Mouse (Mus musculus) limb, embryonic 11.5 days (tissue): ENCODE measurements around the gene Prkn. TPM values are rescaled to one million over a fixed set of nuclear protein-coding genes. Genes with fewer than 3 reads are reported as not detected.

ENCODE experiments used
- ATAC-seq: fragments of 200-750 bp; cut with Nextera tagmentation; 2 replicates; pipeline ENCODE4 v1.8.0; 2017; ENCODE audit warnings: low read depth; ENCODE audit not compliant: insufficient number of reproducible peaks, low FRiP score, low TSS enrichment
- DNase-seq: peaks from one replicate; pipeline ENCODE4 v3.0.0-alpha.2; 2015; ENCODE audit warnings: low spot score
- H3K27ac ChIP-seq: fragments of 300-500 bp; sonication (generic); replicated peaks from 2 replicates; pipeline ENCODE4 v1.5.1; 2014; ENCODE audit warnings: low read depth, mild to moderate bottlenecking, low read length
- H3K27me3 ChIP-seq: fragments of 300-500 bp; sonication (generic); 2 replicates; pipeline ENCODE4 v1.6.1; 2014; ENCODE audit warnings: mild to moderate bottlenecking, low read length, mixed read lengths; ENCODE audit not compliant: control insufficient read depth, insufficient read depth
- H3K36me3 ChIP-seq: fragments of 300-500 bp; sonication (generic); 2 replicates; pipeline ENCODE4 v1.6.1; 2014; ENCODE audit warnings: mild to moderate bottlenecking, low read length, moderate library complexity, mixed read lengths; ENCODE audit not compliant: control insufficient read depth, insufficient read depth
- H3K4me1 ChIP-seq: fragments of 300-500 bp; sonication (generic); 2 replicates; pipeline ENCODE4 v1.6.1; 2014; ENCODE audit warnings: low read length, mixed read lengths; ENCODE audit not compliant: control insufficient read depth, insufficient read depth
- H3K4me2 ChIP-seq: fragments of 300-500 bp; sonication (generic); 2 replicates; pipeline ENCODE4 v1.6.1; 2014; ENCODE audit warnings: low read depth, mild to moderate bottlenecking, moderate library complexity; ENCODE audit not compliant: severe bottlenecking
- H3K4me3 ChIP-seq: fragments of 300-500 bp; sonication (generic); 2 replicates; pipeline ENCODE4 v1.5.1; 2014; ENCODE audit warnings: low read depth, low read length
- H3K9ac ChIP-seq: fragments of 300-500 bp; sonication (generic); 2 replicates; pipeline ENCODE4 v1.6.1; 2014; ENCODE audit warnings: mild to moderate bottlenecking, low read length
- H3K9me3 ChIP-seq: fragments of 300-500 bp; sonication (generic); 2 replicates; pipeline ENCODE4 v1.6.1; 2016; ENCODE audit warnings: low read length; ENCODE audit not compliant: control insufficient read depth
- WGBS: fragments of 180-500 bp; shearing (Covaris S2); extraction: QIAGEN DNeasy Blood & Tissue Kit; methylation state at CpG from one replicate; pipeline ENCODE4 v1.1.7; 2014; 5-methylcytosine and 5-hydroxymethylcytosine counted together
- polyA plus RNA-seq: library from polyadenylated mRNA; unstranded; fragments of >200 nt; fragmentation: Nextera tagmentation; extraction: Ambion mirVana; gene quantifications from 2 replicates; pipeline ENCODE4 v1.2.1, GENCODE M21; 2014

Prkn gene
- polyA plus RNA-seq = 0.74 and 1.2 TPM in 2 replicates

- Histone ChIP-seq H3K27ac (no peak within 1 kb of the TSS), H3K9ac (peak within 1 kb of the TSS; percentile 62), H3K36me3 (no peaks in the 10 kb centered on the region), H3K4me3 (peak within 1 kb of the TSS; percentile 70), H3K27me3 (no peaks in the 10 kb centered on the region), H3K4me1 (no peaks in the 10 kb centered on the region), H3K4me2 (peak within 1 kb of the TSS; percentile 69), H3K9me3 (no peaks in the 10 kb centered on the region)
- DNase-seq (peak; percentile 99), ATAC-seq (peak; percentile 96)
- WGBS = under 1% methylated on average over 49 of the region's 58 CpGs
Observed at GRCm38 (mm10) chr17:10840148-10840707, at the start of gene Prkn, which contains the start of gene Pacrg. Prkn (plus strand) TSS chr17:10840384. Pacrg (minus strand) TSS chr17:10840311.

GRCm38 (mm10) chr17:10791661-10792060 lies 48.5 kb upstream of the Prkn start:
- H3K27me3 ChIP-seq = no peaks in the 10 kb centered on the region
- ATAC-seq = no peak
- no peak for DNase-seq
- no peak overlapping the region for H3K27ac ChIP-seq
- H3K36me3 ChIP-seq = no peaks in the 10 kb centered on the region
- H3K4me1 ChIP-seq = no peaks in the 10 kb centered on the region
- no peak overlapping the region for H3K4me3 ChIP-seq
- no peaks in the 10 kb centered on the region for H3K9me3 ChIP-seq
- no peak overlapping the region; the same call in 1 of the 2 replicates for H3K9ac ChIP-seq
- no peak overlapping the region for H3K4me2 ChIP-seq
- WGBS = 66% methylated on average over 3 of the region's 3 CpGs

- H3K4me3 ChIP-seq = no peak overlapping the region
- 81% methylated on average over 4 of the region's 4 CpGs for WGBS
- no peaks in the 10 kb centered on the region for H3K27me3 ChIP-seq
- H3K9me3 ChIP-seq = no peaks in the 10 kb centered on the region
- no peaks in the 10 kb centered on the region for H3K4me1 ChIP-seq
- ATAC-seq (no peak), DNase-seq (no peak)
- no peak overlapping the region for H3K4me2 ChIP-seq
- H3K36me3 ChIP-seq = no peaks in the 10 kb centered on the region
- no peak overlapping the region for H3K27ac ChIP-seq
- H3K9ac ChIP-seq = no peak overlapping the region
Observed at GRCm38 (mm10) chr17:10806692-10807091, 33.5 kb upstream of the Prkn start.

GRCm38 (mm10) chr17:10807261-10807998 lies 32.8 kb upstream of the Prkn start:
- DNase-seq (no peak), ATAC-seq (no peak)
- no peak overlapping the region for H3K4me2 ChIP-seq
- no peaks in the 10 kb centered on the region for H3K9me3 ChIP-seq
- H3K27me3 ChIP-seq = no peaks in the 10 kb centered on the region
- WGBS = 89% methylated on average over 13 of the region's 13 CpGs
- H3K27ac ChIP-seq = no peak overlapping the region
- no peaks in the 10 kb centered on the region for H3K4me1 ChIP-seq
- H3K36me3 ChIP-seq = no peaks in the 10 kb centered on the region
- H3K9ac ChIP-seq = no peak overlapping the region
- no peak overlapping the region for H3K4me3 ChIP-seq

GRCm38 (mm10) chr17:10808571-10808970 lies 31.6 kb upstream of the Prkn start:
- DNase-seq (no peak), ATAC-seq (no peak)
- Histone ChIP-seq H3K9me3 (no peaks in the 10 kb centered on the region), H3K4me1 (no peaks in the 10 kb centered on the region), H3K4me3 (no peak overlapping the region), H3K4me2 (no peak overlapping the region), H3K36me3 (no peaks in the 10 kb centered on the region), H3K9ac (no peak overlapping the region), H3K27ac (no peak overlapping the region), H3K27me3 (no peaks in the 10 kb centered on the region)
- 83% methylated on average over 2 of the region's 2 CpGs for WGBS

- H3K4me2 ChIP-seq = no peak overlapping the region
- no peak overlapping the region for H3K9ac ChIP-seq
- no peaks in the 10 kb centered on the region for H3K9me3 ChIP-seq
- H3K36me3 ChIP-seq = no peaks in the 10 kb centered on the region
- no peaks in the 10 kb centered on the region for H3K27me3 ChIP-seq
- DNase-seq = no peak
- no peak for ATAC-seq
- no peaks in the 10 kb centered on the region for H3K4me1 ChIP-seq
- WGBS = 84% methylated on average over 4 of the region's 4 CpGs
- H3K4me3 ChIP-seq = no peak overlapping the region
- H3K27ac ChIP-seq = no peak overlapping the region
Observed at GRCm38 (mm10) chr17:10818971-10819370, 21.2 kb upstream of the Prkn start.

GRCm38 (mm10) chr17:10840731-10841201 lies 582 bp downstream of the Prkn start:
- WGBS = 2% methylated on average over 20 of the region's 20 CpGs
- no peak overlapping the region for H3K27ac ChIP-seq

GRCm38 (mm10) chr17:10854207-10854606 lies 14.0 kb downstream of the Prkn start:
- no peak overlapping the region for H3K9ac ChIP-seq
- H3K27ac ChIP-seq = no peak overlapping the region
- ATAC-seq (no peak), DNase-seq (no peak)
- H3K4me1 ChIP-seq = no peaks in the 10 kb centered on the region
- WGBS = 97% methylated on average over 3 of the region's 3 CpGs
- H3K36me3 ChIP-seq = no peaks in the 10 kb centered on the region
- H3K9me3 ChIP-seq = no peaks in the 10 kb centered on the region
- no peaks in the 10 kb centered on the region for H3K27me3 ChIP-seq
- H3K4me2 ChIP-seq = no peak overlapping the region
- no peak overlapping the region for H3K4me3 ChIP-seq

More at GRCm38 (mm10) chr17:10840731-10841201, 582 bp downstream of the Prkn start:
- no peaks in the 10 kb centered on the region for H3K27me3 ChIP-seq
- H3K36me3 ChIP-seq = no peaks in the 10 kb centered on the region
- DNase-seq (peak; percentile 54), ATAC-seq (peak; percentile 49)
- H3K4me3 ChIP-seq = peak overlapping the region; percentile 70
- no peaks in the 10 kb centered on the region for H3K9me3 ChIP-seq
- H3K9ac ChIP-seq = peak overlapping the region; percentile 58
- H3K4me2 ChIP-seq = peak overlapping the region; percentile 69
- no peaks in the 10 kb centered on the region for H3K4me1 ChIP-seq
